Mouse (Mus musculus): ENCODE measurements around the gene Yars2. TPM values are rescaled to one million over a fixed set of nuclear protein-coding genes. Genes with fewer than 3 reads are reported as not detected.

The Yars2 gene
- total RNA-seq, 2 experiments from 2014 or later: 21.8 to 24.8 TPM

Other genes with a start within 250 kb of the Yars2 start
- 1 to 10 TPM; 5.7 to 6.3 TPM for gene Pkp2, start 89.6 kb upstream of the Yars2 start, total RNA-seq (2021)
- gene Dnm1l, start 56.0 kb downstream of the Yars2 start, total RNA-seq (2021): 100 to 1,000 TPM; 216 to 217 TPM

Measured in left cerebral cortex, postnatal 25 days (tissue).